Mouse (Mus musculus) lung, adult 2 months (tissue): ENCODE measurements around the gene Zfhx3.

Experiments used
- CTCF ChIP-seq: fragments of 200-500 bp; IDR thresholded peaks from 2 replicates; pipeline ENCODE4 v1.5.1; 2011; ENCODE audit warnings: mild to moderate bottlenecking, low read length, control low read depth; ENCODE audit not compliant: insufficient read depth
- POLR2A ChIP-seq: fragments of 200-500 bp; IDR thresholded peaks from 2 replicates; pipeline ENCODE4 v1.6.1; 2011; ENCODE audit warnings: low read depth, mild to moderate bottlenecking, control low read depth, low read length, borderline replicate concordance; ENCODE audit errors: extremely low read depth

GRCm38 (mm10) chr8:108584662-108584978, 642.2 kb downstream of the Zfhx3 start:
- TF ChIP-seq CTCF = no peak
- no peak for TF ChIP-seq POLR2A
